Mouse (Mus musculus) neutrophil, adult 83 days (primary cell): Measurements from ENCODE around the gene Rita1. TPM values are rescaled to one million over a fixed set of nuclear protein-coding genes. Genes with fewer than 3 reads are reported as not detected.

Experiments used
- total RNA-seq, 2 experiments: library from RNA; stranded (reverse); gene quantifications; one replicate each; pipeline ENCODE4 v1.2.4; 2023

The Rita1 gene
- total RNA-seq, result 1 to 10 TPM; 1.6 to 1.7 TPM

DNA sequence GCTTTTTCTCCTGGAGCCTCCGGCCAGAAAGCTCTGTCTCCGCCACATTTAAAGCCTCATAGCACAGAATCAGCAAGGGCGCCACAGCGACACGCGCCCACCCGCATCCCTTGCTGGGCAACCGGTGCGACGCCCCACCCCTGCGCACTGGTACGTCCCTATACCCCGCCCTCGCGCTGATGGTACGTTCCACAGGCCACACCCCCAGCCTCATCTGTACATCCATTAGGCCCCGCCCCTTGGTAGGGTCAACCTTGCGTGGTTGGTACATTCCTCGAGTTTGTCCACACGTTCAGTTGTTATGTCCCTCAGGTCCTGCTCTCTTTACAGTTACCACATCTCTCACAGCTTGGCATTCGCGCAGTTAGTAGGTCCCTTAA, at the start of gene Rita1, which contains the start of gene Ddx54:
Rita1 (minus strand) TSS at position 148 of the 380 bp plus-strand sequence.
Ddx54 (plus strand) TSS at position 298 of the 380 bp plus-strand sequence.

DNA sequence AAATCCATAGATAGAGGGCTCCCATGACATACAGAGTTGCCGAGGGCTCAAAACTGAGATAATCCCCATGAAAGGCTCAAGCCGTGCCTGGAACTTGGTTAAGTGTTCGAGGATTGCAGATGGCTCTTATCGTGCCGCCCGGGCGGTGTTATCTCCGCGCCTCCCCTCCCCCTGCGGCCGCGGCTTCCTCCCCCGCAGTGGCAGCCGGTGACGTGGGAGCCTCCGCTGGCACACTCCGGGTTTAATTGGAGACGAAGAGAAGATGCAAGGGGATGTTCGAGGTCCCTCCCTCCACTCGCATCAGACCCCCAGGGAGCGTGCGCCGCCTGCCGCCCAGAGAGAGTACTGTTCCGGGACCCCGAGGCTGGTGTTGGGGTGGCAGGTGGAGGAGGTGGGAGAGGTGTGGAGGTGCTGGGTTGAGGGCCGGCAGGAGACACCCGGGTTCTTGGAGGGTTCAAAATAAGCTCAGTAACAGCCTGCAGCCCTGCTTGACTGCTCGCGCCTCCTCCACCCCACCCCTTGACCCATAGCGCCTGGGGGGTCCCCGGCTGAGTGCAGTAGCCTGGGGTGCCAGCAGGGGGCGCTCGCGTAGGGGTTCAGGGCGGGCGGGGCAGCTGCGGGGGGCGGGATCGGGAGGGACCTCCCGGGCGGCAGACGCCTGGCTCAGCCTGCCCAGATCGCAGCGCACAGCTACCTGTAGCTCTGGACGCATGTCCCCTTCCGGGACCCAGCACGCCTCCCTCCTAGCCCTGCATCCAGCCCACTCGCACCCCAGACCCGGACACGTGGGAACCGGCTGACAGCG, 36.4 kb upstream of the Rita1 start, which contains the start of gene Rasal1:
Rasal1 (plus strand) TSS at position 244 of the 805 bp plus-strand sequence.

DNA sequence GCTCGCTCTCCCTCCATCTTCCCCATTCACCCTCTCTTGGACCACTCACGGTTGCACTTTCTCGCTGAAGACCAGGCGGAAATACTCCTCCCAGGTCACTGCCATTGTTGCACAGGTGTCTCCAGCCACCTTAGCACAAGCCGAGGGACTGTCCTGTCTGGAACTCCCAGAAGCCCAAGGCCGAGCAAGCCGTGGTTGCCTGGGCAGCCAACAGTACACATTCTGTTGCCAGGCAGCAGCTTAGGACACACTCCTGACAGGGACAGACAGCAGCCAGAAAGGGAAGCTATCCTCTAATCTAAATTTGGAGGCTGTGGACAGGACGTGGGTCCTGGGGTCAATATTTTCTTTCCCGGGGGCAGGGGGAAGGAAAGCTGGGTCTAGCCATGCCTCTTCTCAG, 21.7 kb upstream of the Rita1 start, which contains the start of gene Cfap73:
Cfap73 (minus strand) TSS at position 105 of the 400 bp plus-strand sequence.

DNA sequence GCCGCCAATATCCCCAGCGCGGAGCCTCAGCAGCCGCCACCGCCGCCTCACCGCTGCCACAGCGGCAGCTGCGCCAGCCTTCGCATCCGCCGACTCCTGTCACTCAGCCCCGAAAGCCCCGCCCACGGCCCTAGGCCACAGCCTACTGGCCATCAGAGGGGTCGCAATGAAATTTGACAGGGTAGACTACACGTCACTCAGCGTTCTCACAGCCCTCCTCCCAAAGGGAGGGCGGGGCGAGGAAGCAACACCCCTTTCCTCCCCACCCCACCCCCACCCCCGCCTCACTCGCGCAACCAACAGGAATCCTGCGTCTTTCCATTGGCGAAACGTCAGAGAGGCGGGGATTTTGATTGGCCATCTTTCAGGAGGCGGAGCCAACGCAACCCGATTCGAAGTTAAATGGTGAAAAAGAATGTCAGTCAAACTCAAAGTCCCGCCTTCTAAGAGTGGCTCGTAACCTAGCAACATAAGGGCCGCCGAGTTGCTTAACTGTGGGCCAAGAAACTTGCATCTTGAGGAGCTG, 23.8 kb downstream of the Rita1 start, which contains the start of the genes Tpcn1 and Iqcd:
Tpcn1 (minus strand) TSS at position 105 of the 526 bp plus-strand sequence.
Iqcd (plus strand) TSS at position 448 of the 526 bp plus-strand sequence.

Other genes with a start within 250 kb of the Rita1 start
- not detected for gene Lhx5, start 180.9 kb downstream of the Rita1 start, total RNA-seq
- 1 to 10 TPM; 2.4 to 3.9 TPM for gene Sdsl, start 139.8 kb downstream of the Rita1 start, total RNA-seq
- gene Sds, start 136.1 kb downstream of the Rita1 start, total RNA-seq, result not detected
- 10 to 100 TPM; 15.5 to 16.6 TPM for gene Plbd2, start 109.0 kb downstream of the Rita1 start, total RNA-seq
- gene Slc8b1, start 101.4 kb downstream of the Rita1 start, total RNA-seq, result 100 to 1,000 TPM; 100 to 120 TPM
- 10 to 100 TPM; 43.0 to 49.6 TPM for gene Tpcn1, start 23.9 kb downstream of the Rita1 start, total RNA-seq
- 1 to 10 TPM in 1 of 2 experiments, under 1 TPM in 1; 0.77 to 1.8 TPM for gene Iqcd, start 23.6 kb downstream of the Rita1 start, total RNA-seq
- 10 to 100 TPM; 33.9 to 34.4 TPM for gene Ddx54, start 150 bp upstream of the Rita1 start, total RNA-seq
- gene Cfap73, start 21.6 kb upstream of the Rita1 start, total RNA-seq, result not detected
- under 1 TPM; 0.11 to 0.53 TPM for gene Rasal1, start 36.2 kb upstream of the Rita1 start, total RNA-seq
- gene Dtx1, start 99.3 kb upstream of the Rita1 start, total RNA-seq, result under 1 TPM; 0.37 to 0.55 TPM
- 10 to 100 TPM in 1 of 2 experiments, 1 to 10 TPM in 1; 3.7 to 10.6 TPM for gene Oas2, start 137.3 kb upstream of the Rita1 start, total RNA-seq
- 10 to 100 TPM; 13.7 to 22.8 TPM for gene Oas3, start 165.1 kb upstream of the Rita1 start, total RNA-seq
- not detected for gene Oas1e, start 182.9 kb upstream of the Rita1 start, total RNA-seq
- 1 to 10 TPM; 2.7 to 3.3 TPM for gene Oas1c, start 199.9 kb upstream of the Rita1 start, total RNA-seq
- gene Oas1f, start 234.8 kb upstream of the Rita1 start, total RNA-seq, result under 1 TPM in 1 of 2 experiments, not detected in 1; 0.26 TPM
- gene Oas1h, start 248.8 kb upstream of the Rita1 start, total RNA-seq, result not detected